Mouse (Mus musculus): ENCODE measurements around the gene Nudt11. TPM values are rescaled to one million over a fixed set of nuclear protein-coding genes. Genes with fewer than 3 reads are reported as not detected.

Nudt11 gene
- polyA plus RNA-seq, 1 experiment from 2014 or later = 3.7 TPM

Small RNAs within 50 kb of the gene (microRNA-seq; reads per million reads assigned to microRNA genes)
- gene Gm27360 = not detected

Other genes with a start within 250 kb of the Nudt11 start
- not detected in 2 replicates for gene AU022751, start 36.0 kb downstream of the Nudt11 start, polyA plus RNA-seq (2014; fragmentation: Nextera tagmentation; extraction: Ambion mirVana)
- 6.0 and 6.9 TPM in 2 replicates for gene Nudt10, start 125.6 kb downstream of the Nudt11 start, polyA plus RNA-seq (2014; fragmentation: Nextera tagmentation; extraction: Ambion mirVana)